Mouse (Mus musculus) testis, adult 2 months (tissue): Measurements from ENCODE around the gene H2-D1.
A peak's percentile ranks its signal among the peaks of the same experiment; 100 is the strongest.

Experiments
- CTCF ChIP-seq: fragments of 200-500 bp; IDR thresholded peaks from 2 replicates; pipeline ENCODE4 v1.5.1; 2012; ENCODE audit warnings: low read depth, mild to moderate bottlenecking, inconsistent platforms, low read length, moderate library complexity; ENCODE audit not compliant: control insufficient read depth, insufficient read depth, insufficient replicate concordance
- POLR2A ChIP-seq: fragments of 200-500 bp; IDR thresholded peaks from 2 replicates; pipeline ENCODE4 v1.6.1; 2012; ENCODE audit warnings: low read depth, mild to moderate bottlenecking, inconsistent platforms, low read length, moderate library complexity; ENCODE audit not compliant: control insufficient read depth

GRCm38 (mm10) chr17:35301645-35302258 is 39.2 kb downstream of the H2-D1 start:
- TF ChIP-seq CTCF: peak; percentile 98
- no peak for TF ChIP-seq POLR2A
